Mouse (Mus musculus): ENCODE measurements around the gene Capn7. TPM values are rescaled to one million over a fixed set of nuclear protein-coding genes. Genes with fewer than 3 reads are reported as not detected.

Capn7 gene
- total RNA-seq, 2 experiments from 2014 or later: 45.5 to 64.5 TPM

- no peak for ATAC-seq (replicated peaks; ENCODE audit: low FRiP score, low TSS enrichment, poor library complexity, severe bottlenecking)
Observed at GRCm38 (mm10) chr14:31393936-31394630, 57.6 kb downstream of the Capn7 start.

GRCm38 (mm10) chr14:31394822-31395532, 58.5 kb downstream of the Capn7 start:
- no peak for ATAC-seq (replicated peaks; ENCODE audit: low FRiP score, low TSS enrichment, poor library complexity, severe bottlenecking)

GRCm38 (mm10) chr14:31395629-31396199, 59.3 kb downstream of the Capn7 start:
- no peak for ATAC-seq (replicated peaks; ENCODE audit: low FRiP score, low TSS enrichment, poor library complexity, severe bottlenecking)

GRCm38 (mm10) chr14:31396428-31396827, 60.0 kb downstream of the Capn7 start:
- ATAC-seq (replicated peaks; ENCODE audit: low FRiP score, low TSS enrichment, poor library complexity, severe bottlenecking): no peak

- no peak for ATAC-seq (replicated peaks; ENCODE audit: low FRiP score, low TSS enrichment, poor library complexity, severe bottlenecking)
Observed at GRCm38 (mm10) chr14:31397353-31397752, 60.9 kb downstream of the Capn7 start.

- no peak for ATAC-seq (replicated peaks; ENCODE audit: low FRiP score, low TSS enrichment, poor library complexity, severe bottlenecking)
Observed at GRCm38 (mm10) chr14:31397791-31398595, 61.6 kb downstream of the Capn7 start.

GRCm38 (mm10) chr14:31398819-31399218, 62.4 kb downstream of the Capn7 start:
- ATAC-seq (replicated peaks; ENCODE audit: low FRiP score, low TSS enrichment, poor library complexity, severe bottlenecking): no peak

- no peak for ATAC-seq (replicated peaks; ENCODE audit: low FRiP score, low TSS enrichment, poor library complexity, severe bottlenecking)
Observed at GRCm38 (mm10) chr14:31399271-31399670, 62.8 kb downstream of the Capn7 start.

GRCm38 (mm10) chr14:31400246-31400645, 63.8 kb downstream of the Capn7 start:
- ATAC-seq (replicated peaks; ENCODE audit: low FRiP score, low TSS enrichment, poor library complexity, severe bottlenecking): no peak

- no peak for ATAC-seq (replicated peaks; ENCODE audit: low FRiP score, low TSS enrichment, poor library complexity, severe bottlenecking)
Observed at GRCm38 (mm10) chr14:31400896-31401295, 64.5 kb downstream of the Capn7 start.

GRCm38 (mm10) chr14:31401918-31402427, 65.5 kb downstream of the Capn7 start:
- no peak for ATAC-seq (replicated peaks; ENCODE audit: low FRiP score, low TSS enrichment, poor library complexity, severe bottlenecking)

- no peak for ATAC-seq (replicated peaks; ENCODE audit: low FRiP score, low TSS enrichment, poor library complexity, severe bottlenecking)
Observed at GRCm38 (mm10) chr14:31402693-31403092, 66.3 kb downstream of the Capn7 start.

GRCm38 (mm10) chr14:31403556-31403955, 67.1 kb downstream of the Capn7 start:
- ATAC-seq (replicated peaks; ENCODE audit: low FRiP score, low TSS enrichment, poor library complexity, severe bottlenecking): no peak

GRCm38 (mm10) chr14:31403995-31404394, 67.6 kb downstream of the Capn7 start:
- ATAC-seq (replicated peaks; ENCODE audit: low FRiP score, low TSS enrichment, poor library complexity, severe bottlenecking): peak; percentile 62

- ATAC-seq (replicated peaks; ENCODE audit: low FRiP score, low TSS enrichment, poor library complexity, severe bottlenecking): no peak
Observed at GRCm38 (mm10) chr14:31404663-31405062, 68.2 kb downstream of the Capn7 start.

GRCm38 (mm10) chr14:31405652-31406051, 69.2 kb downstream of the Capn7 start:
- no peak for ATAC-seq (replicated peaks; ENCODE audit: low FRiP score, low TSS enrichment, poor library complexity, severe bottlenecking)

GRCm38 (mm10) chr14:31406154-31406810, 69.8 kb downstream of the Capn7 start:
- no peak for ATAC-seq (replicated peaks; ENCODE audit: low FRiP score, low TSS enrichment, poor library complexity, severe bottlenecking)

GRCm38 (mm10) chr14:31407208-31407607, 70.8 kb downstream of the Capn7 start:
- no peak for ATAC-seq (replicated peaks; ENCODE audit: low FRiP score, low TSS enrichment, poor library complexity, severe bottlenecking)

- no peak for ATAC-seq (replicated peaks; ENCODE audit: low FRiP score, low TSS enrichment, poor library complexity, severe bottlenecking)
Observed at GRCm38 (mm10) chr14:31407911-31408604, 71.6 kb downstream of the Capn7 start.

All from megakaryocyte-erythroid progenitor cell, adult 5-6 weeks (primary cell).